Mouse (Mus musculus) forebrain, embryonic 13.5 days (tissue): ENCODE measurements at regions not wholly inside any gene's neighbourhood (a gene's known extent, or its start where the extent isn't known, plus 50 kb on each side); places are given as distances from the start of the nearest gene placed in this dataset.

Source experiments
- ATAC-seq: fragments of 200-750 bp; cut with Nextera tagmentation; 2 replicates; pipeline ENCODE4 v1.8.0; 2017
- H3K27ac ChIP-seq: fragments of 300-500 bp; sonication (generic); 2 replicates; pipeline ENCODE4 v1.5.1; 2015; ENCODE audit warnings: inconsistent platforms, mild to moderate bottlenecking, moderate library complexity
- H3K27me3 ChIP-seq: fragments of 300-500 bp; sonication (generic); 2 replicates; pipeline ENCODE4 v1.6.1; 2015; ENCODE audit warnings: mild to moderate bottlenecking, inconsistent platforms
- H3K36me3 ChIP-seq: fragments of 300-500 bp; sonication (generic); 2 replicates; pipeline ENCODE4 v1.6.1; 2015; ENCODE audit warnings: mild to moderate bottlenecking, inconsistent platforms; ENCODE audit not compliant: poor library complexity, severe bottlenecking
- H3K4me1 ChIP-seq: fragments of 300-500 bp; sonication (generic); 2 replicates; pipeline ENCODE4 v1.6.1; 2015; ENCODE audit warnings: inconsistent platforms
- H3K4me2 ChIP-seq: fragments of 300-500 bp; sonication (generic); 2 replicates; pipeline ENCODE4 v1.6.1; 2015; ENCODE audit warnings: inconsistent platforms, mild to moderate bottlenecking, moderate library complexity
- H3K4me3 ChIP-seq: fragments of 300-500 bp; sonication (generic); 2 replicates; pipeline ENCODE4 v1.5.1; 2015; ENCODE audit warnings: mild to moderate bottlenecking, inconsistent platforms
- H3K9ac ChIP-seq: fragments of 300-500 bp; sonication (generic); 2 replicates; pipeline ENCODE4 v1.6.1; 2015; ENCODE audit warnings: mild to moderate bottlenecking, inconsistent platforms
- H3K9me3 ChIP-seq: fragments of 300-500 bp; sonication (generic); replicated peaks from 2 replicates; pipeline ENCODE4 v1.6.1; 2016; ENCODE audit warnings: inconsistent platforms
- WGBS: fragments of 180-500 bp; shearing (Covaris S2); methylation state at CpG from one replicate; pipeline ENCODE4 v1.1.7; 2015; 5-methylcytosine and 5-hydroxymethylcytosine counted together

- Histone ChIP-seq H3K27ac (no peak overlapping the region), H3K4me2 (no peak overlapping the region), H3K36me3 (no peaks in the 10 kb centered on the region), H3K4me1 (no peaks in the 10 kb centered on the region), H3K4me3 (no peak overlapping the region), H3K9me3 (no peaks in the 10 kb centered on the region), H3K9ac (no peak overlapping the region), H3K27me3 (no peaks in the 10 kb centered on the region)
- ATAC-seq: no peak
- WGBS: 49% methylated on average over 2 of the region's 2 CpGs
These were observed 503.2 kb downstream of the Ndufa4 start for GRCm38 (mm10) chr6:11404101-11404500.

GRCm38 (mm10) chr6:11359088-11359487 lies 548.2 kb downstream of the Ndufa4 start:
- Histone ChIP-seq H3K27me3 (no peaks in the 10 kb centered on the region), H3K36me3 (no peaks in the 10 kb centered on the region), H3K9ac (no peak overlapping the region), H3K27ac (no peak overlapping the region), H3K4me3 (no peak overlapping the region), H3K4me2 (no peak overlapping the region), H3K9me3 (no peaks in the 10 kb centered on the region), H3K4me1 (no peaks in the 10 kb centered on the region)
- WGBS: 88% methylated on average over 1 of the region's 1 CpGs
- no peak for ATAC-seq

- Histone ChIP-seq H3K4me3 (no peak overlapping the region), H3K36me3 (no peaks in the 10 kb centered on the region), H3K4me1 (no peaks in the 10 kb centered on the region), H3K4me2 (no peak overlapping the region), H3K27me3 (no peaks in the 10 kb centered on the region), H3K9ac (no peak overlapping the region), H3K9me3 (no peaks in the 10 kb centered on the region), H3K27ac (no peak overlapping the region)
- WGBS: 85% methylated on average over 3 of the region's 3 CpGs
- no peak for ATAC-seq
These were observed 553.7 kb downstream of the Ndufa4 start for GRCm38 (mm10) chr6:11353599-11353998.

- WGBS: 23% methylated on average over 2 of the region's 2 CpGs
- Histone ChIP-seq H3K4me2 (no peak overlapping the region), H3K27me3 (no peaks in the 10 kb centered on the region), H3K4me3 (no peak overlapping the region), H3K9ac (no peak overlapping the region), H3K36me3 (no peaks in the 10 kb centered on the region), H3K9me3 (no peaks in the 10 kb centered on the region), H3K27ac (no peak overlapping the region), H3K4me1 (no peaks in the 10 kb centered on the region)
- no peak; the same call in 1 of the 2 replicates for ATAC-seq
These were observed 573.2 kb downstream of the Ndufa4 start for GRCm38 (mm10) chr6:11334137-11334536.

- no peak overlapping the region for H3K4me2 ChIP-seq
- H3K27ac ChIP-seq: no peak overlapping the region
- H3K36me3 ChIP-seq: no peaks in the 10 kb centered on the region
- no peaks in the 10 kb centered on the region for H3K9me3 ChIP-seq
- no peaks in the 10 kb centered on the region for H3K27me3 ChIP-seq
- 71% methylated on average over 3 of the region's 3 CpGs for WGBS
- H3K4me1 ChIP-seq: no peaks in the 10 kb centered on the region
- no peak for ATAC-seq
- no peak overlapping the region for H3K9ac ChIP-seq
- no peak overlapping the region for H3K4me3 ChIP-seq
These were observed 593.6 kb downstream of the Ndufa4 start for GRCm38 (mm10) chr6:11313744-11314143.

GRCm38 (mm10) chr6:11305979-11306534 lies 601.2 kb downstream of the Ndufa4 start:
- Histone ChIP-seq H3K9ac (no peak overlapping the region), H3K4me1 (no peaks in the 10 kb centered on the region), H3K4me3 (no peak overlapping the region), H3K27ac (no peak overlapping the region), H3K36me3 (no peaks in the 10 kb centered on the region), H3K27me3 (no peaks in the 10 kb centered on the region), H3K4me2 (no peak overlapping the region), H3K9me3 (no peaks in the 10 kb centered on the region)
- ATAC-seq: peak; percentile 70
- WGBS: 66% methylated on average over 2 of the region's 2 CpGs

- Histone ChIP-seq H3K4me1 (no peaks in the 10 kb centered on the region), H3K4me2 (no peak overlapping the region), H3K4me3 (no peak overlapping the region), H3K27me3 (no peaks in the 10 kb centered on the region), H3K9ac (no peak overlapping the region), H3K27ac (no peak overlapping the region), H3K9me3 (no peaks in the 10 kb centered on the region), H3K36me3 (no peaks in the 10 kb centered on the region)
- ATAC-seq: peak; percentile 62; the same call in 1 of the 2 replicates
- WGBS: 0% methylated on average over 2 of the region's 2 CpGs
These were observed 623.3 kb downstream of the Ndufa4 start for GRCm38 (mm10) chr6:11283990-11284389.

GRCm38 (mm10) chr6:11275214-11275613 lies 632.1 kb downstream of the Ndufa4 start:
- ATAC-seq: no peak
- Histone ChIP-seq H3K36me3 (no peaks in the 10 kb centered on the region), H3K9me3 (no peaks in the 10 kb centered on the region), H3K27me3 (no peaks in the 10 kb centered on the region), H3K4me3 (no peak overlapping the region), H3K4me2 (no peak overlapping the region), H3K4me1 (no peaks in the 10 kb centered on the region), H3K9ac (no peak overlapping the region), H3K27ac (no peak overlapping the region)
- WGBS: 85% methylated on average over 3 of the region's 3 CpGs
